Mouse (Mus musculus): ENCODE measurements at regions not wholly inside any gene's neighbourhood (a gene's known extent, or its start where the extent isn't known, plus 50 kb on each side); places are given as distances from the start of the nearest gene placed in this dataset.
"Not testable (repeated sequence)": the region's sequence is repeated elsewhere in the genome, so short reads cannot be mapped to it uniquely, and the experiment has no call there.

DNA sequence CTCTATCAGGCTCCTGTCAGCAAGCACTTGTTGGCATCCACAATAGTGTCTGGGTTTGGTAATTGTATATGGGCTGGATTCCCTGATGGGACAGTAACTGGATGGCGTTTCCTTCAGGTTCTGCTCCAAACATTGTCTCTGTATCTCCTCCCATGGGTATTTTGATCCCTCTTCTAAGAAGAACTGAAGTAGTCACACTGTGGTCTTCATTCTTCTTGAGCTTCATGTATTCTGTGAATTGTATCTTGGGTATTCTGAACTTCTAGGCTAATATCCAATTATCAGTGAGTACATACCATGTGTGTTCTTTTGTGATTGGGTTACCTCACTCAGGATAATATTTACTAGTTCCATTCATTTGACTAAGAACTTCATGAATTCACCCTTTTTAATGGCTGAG is 119.2 kb upstream of the Gm21119 start:
- not testable (repeated sequence) for DNase-seq

DNA sequence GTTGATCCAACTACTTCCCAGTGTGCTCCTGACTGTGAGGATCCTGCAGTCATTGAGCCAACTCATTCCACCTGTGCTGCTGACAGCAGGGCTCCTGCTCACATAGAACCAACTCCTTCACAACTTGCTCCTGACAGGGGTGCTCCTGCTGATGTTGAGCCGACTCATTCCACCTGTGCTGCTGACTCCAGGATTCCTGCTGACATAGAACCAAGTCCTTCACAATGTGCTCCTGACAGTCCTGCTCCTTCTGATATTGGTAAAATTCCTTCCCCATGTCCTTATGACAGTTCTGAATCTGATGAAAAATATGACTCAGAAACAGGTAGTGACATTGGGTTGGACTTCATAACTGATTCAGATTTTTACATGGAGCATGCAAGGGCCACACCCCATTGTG is 100.8 kb upstream of the Gm21119 start:
- DNase-seq, result not testable (repeated sequence)

DNA sequence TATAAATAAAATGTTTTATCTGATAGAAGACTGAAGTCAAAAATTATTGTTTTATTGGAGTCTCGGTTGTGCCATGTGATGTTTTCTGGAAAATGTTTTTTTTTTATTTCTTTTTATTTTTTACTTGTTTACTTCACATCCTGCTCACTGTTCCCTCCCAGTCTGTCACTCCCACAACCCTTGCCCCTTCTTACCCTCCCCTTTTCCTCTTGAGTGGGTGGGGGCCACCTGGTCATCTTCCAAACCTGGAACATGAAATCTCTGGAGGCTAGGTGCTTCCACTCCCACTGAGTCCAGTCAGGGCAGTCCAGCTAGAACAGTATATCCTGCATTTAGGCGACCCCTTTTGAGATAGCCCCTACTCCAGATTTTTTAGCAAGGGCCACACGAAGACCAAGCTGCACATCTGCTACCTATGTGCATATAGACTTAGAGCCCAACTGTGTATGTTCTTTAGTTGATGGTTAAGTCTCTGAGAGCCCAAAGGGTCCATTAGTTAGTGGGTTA is 98.3 kb upstream of the Gm21119 start:
- not testable (repeated sequence) for DNase-seq

DNA sequence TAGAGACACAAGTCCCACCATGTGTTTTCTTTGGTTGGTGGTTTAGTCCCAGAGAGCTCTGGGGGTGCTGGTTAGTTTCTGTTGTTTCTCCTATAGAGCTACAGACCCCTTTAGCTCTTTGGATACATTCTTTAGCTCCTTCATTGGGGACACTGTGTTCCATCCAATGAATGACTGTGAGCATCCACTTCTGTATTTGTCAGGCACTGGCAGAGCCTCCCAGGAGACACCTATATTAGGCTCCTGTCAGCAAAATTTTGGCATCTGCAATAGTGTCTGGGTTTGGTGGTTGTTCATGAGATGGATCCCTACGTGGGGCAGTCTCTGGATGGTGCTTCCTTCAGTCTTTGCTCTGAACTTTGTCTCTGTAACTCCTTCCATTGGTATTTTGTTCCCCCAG is 97.2 kb upstream of the Gm21119 start:
- DNase-seq, result not testable (repeated sequence)

DNA sequence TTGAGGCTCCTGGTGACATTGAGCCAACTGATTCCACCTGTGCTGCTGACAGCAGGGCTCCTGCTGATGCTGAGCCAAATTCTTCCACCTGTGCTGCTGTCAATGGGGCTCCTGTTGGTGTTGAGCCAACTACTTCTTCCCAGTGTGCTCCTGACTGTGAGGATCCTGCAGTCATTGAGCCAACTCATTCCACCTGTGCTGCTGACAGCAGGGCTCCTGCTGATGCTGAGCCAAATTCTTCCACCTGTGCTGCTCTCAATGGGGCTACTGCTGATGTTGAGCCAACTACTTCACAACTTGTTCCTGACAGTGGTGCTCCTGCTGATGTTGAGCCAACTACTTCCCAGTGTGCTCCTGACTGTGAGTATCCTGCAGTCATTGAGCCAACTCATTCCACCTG is 90.2 kb upstream of the Gm21119 start:
- DNase-seq, result not testable (repeated sequence)

DNA sequence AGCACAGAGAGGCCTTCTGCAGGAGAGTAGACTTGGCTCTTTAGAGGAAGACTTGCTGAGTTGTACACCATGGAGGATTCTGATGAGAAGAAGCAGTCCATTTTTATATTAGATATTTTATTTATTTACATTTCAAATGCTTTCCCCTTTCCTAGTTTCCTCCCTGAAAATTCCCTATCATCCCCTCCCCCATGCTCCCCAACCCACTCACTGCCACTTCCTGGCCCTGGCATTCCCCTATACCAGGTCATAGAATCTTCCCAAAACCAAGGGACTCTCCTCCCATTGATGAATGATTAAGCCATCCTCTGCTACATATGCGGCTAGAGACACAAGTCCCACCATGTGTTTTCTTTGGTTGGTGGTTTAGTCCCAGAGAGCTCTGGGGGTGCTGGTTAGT is 85.7 kb upstream of the Gm21119 start:
- DNase-seq, result not testable (repeated sequence)

DNA sequence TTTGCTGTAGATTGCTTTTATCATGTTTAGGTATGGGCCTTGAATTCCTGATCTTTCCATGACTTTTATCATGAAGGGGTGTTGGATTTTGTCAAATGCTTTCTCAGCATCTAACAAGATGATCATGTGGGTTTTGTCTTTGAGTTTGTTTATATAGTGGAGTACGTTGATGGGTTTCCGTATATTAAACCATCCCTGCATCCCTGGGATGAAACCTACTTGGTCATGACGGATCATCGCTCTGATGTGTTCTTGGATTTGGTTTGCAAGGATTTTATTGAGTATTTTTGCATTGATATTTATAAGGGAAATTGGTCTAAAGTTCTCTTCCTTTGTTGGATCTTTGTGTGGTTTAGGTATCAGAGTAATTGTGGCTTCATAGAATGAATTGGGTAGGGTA is 75.7 kb upstream of the Gm21119 start:
- not testable (repeated sequence) for DNase-seq

DNA sequence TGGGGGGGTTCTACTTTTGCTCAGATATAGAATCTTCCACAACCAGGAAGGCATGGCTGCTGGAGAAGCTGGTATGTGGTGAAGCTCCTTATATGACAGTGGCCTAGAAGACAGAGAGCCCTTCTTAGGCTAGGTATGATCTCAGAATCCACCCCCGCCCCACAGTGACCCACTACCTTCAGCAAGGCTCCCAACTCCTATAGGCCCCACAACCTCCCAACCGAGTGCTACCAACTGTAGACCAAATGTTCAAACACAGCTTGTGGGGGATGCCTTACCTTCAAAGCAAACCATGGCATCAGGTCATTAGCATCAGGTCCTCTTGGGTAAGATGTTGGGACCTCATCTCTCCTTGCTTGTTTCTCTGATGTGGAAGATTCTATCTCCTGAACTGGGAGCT is 70.6 kb upstream of the Gm21119 start:
- not testable (repeated sequence) for DNase-seq

DNA sequence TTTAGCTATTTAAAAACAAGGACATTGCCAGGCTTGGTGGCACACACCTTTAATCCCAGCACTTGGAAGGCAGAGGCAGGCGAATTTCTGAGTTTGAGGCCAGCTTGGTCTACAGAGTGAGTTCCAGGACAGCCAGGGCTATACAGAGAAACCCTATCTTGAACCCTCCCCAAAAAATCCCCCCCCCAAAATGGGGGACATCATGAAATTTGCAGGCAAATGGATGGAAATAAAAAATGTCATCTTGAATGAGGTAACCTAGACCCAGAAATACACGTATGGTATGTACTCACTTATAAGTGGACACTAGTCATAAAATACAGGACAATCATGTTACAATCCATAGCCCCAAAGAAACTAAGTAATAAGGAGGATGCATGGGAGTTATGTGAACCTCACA is 69.4 kb upstream of the Gm21119 start:
- DNase-seq, result not testable (repeated sequence)

DNA sequence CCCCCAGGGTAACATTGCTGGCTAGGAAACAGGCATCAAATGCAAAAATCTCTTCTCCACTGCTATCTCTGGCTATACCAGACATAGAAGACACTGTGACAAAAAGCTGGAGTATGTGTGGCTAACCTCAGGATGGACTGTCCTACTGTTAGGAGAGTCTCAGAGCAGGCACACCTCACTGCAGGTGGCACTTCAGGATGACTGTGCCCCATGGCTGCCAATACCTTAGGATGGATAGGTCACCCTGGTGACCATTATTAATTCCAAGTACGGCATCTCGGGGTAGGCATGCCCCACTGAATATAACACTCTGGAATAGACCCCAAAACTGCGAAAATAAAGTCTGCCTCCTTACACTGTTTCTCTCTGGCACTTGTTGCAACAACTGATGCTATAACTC is 68.3 kb upstream of the Gm21119 start:
- DNase-seq, result not testable (repeated sequence)

DNA sequence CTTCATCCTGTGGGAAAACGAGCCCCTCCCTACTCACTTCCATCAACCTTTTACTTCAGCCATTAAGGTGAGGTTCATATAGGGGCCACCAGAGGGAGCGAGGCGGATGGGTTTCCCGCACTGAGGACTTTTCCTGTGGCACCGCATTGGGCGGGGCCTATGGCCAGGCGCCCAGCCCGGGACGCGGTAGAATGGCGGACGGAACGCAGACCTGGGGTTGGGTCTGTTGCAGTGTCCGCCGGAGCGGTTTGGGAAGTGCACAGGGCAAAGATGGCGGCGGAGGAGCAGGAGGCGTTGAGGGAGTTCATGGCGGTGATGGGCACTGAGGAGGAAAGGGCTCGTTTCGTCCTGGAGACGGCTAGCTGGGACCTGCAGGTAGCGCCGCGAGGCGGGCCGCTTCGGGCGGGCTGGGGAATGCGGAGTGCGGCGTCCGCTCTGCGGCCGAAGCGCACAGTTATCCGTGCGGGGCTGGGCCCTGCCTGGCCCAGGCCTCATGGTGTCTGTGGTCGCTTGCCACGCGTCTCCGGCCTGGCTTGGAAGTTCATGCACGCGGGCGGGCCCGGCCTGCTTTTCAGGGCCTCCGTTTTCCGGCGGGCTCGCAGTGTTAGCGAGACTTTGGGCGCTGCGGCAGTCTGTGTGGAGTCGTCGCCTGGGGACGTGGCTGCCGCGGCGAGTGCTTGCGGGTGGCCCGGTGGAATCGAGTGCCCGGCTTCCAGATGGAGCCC is 64.5 kb upstream of the Gm21119 start:
- DNase-seq, result peak; percentile 85 to 92

DNA sequence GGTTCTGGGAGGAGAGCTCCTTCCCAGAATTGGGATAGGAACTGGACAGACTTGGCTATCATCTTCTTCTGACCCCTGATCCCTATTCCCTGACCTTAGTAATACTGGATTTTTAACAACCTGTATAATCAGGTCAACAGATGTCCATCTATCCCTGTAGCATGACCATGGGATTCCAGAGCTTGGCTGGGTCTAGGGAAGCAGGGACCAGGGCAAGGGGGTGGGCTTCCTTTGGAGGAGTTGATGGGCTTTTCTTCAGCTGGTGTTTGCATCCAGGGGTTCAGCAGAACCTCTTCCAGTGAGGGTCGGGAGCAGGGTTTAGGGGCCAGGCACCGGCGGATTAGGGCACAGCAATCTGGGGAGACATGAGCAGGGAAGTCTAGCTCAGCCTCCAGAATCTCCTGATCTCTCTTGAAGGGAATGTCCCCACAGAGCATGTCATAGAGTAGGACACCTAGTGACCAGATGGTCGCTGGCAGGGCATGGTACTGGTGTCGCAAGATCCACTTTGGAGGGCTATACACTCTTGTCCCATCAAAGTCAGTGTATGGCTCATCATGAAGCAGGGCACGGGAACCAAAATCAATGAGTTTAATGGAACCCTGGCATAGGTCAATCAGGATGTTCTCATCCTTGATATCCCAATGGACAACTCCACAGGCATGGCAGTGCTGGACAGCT is 58.1 kb upstream of the Gm21119 start:
- DNase-seq, result not testable (repeated sequence)

DNA sequence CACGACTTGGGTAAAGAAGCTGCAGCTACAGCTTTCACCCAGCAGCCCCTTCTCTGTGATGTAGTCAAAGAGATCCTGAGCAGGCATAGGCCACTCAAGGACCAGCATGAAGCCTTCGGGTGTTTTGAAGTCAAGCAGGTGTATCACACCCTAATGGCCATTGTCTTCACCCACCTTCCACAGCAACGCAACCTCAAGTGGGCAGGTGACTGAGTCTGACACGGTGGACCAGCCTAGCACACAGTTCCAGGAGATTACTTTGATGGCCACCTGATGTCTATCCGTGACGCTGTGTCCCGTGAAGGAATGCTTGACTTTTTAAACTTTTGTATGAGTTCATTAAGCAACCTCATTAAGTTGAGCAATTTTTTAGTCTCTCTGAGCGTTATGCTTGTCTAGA is 57.5 kb upstream of the Gm21119 start:
- DNase-seq, result not testable (repeated sequence)

DNA sequence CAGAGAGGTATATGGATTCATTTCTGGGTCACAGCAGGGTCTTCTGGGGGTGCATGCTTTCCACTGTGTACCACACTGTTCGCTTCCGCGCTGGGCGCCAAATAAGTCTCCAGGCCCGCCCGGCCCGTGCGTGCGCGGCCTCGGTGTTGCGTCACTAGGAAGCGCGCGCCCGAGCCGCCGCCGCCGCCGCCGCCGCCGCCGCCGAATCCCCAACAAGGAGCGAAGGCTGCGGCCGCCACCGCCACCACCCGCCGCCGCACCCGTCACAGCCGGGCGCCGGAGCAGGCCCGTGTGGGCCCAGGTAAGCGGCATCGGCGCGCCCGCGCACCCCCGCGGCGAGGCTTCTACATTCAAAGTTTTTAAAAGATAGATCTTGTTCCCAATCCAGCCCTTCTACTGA is 57.1 kb upstream of the Gm21119 start:
- DNase-seq, result peak; percentile 10 to 36
